Mouse (Mus musculus) myocyte (in vitro differentiated cells): Measurements from ENCODE around the gene Washc4.

Source experiments
- CEBPB ChIP-seq: IDR thresholded peaks from 2 replicates; pipeline ENCODE4 v1.6.1; 2011; ENCODE audit warnings: mild to moderate bottlenecking, moderate library complexity; ENCODE audit not compliant: poor library complexity, insufficient read depth, severe bottlenecking
- POLR2A ChIP-seq: IDR thresholded peaks from one replicate; pipeline ENCODE4 v1.6.1; 2011; ENCODE audit warnings: low read depth, mild to moderate bottlenecking, control low read depth, moderate library complexity; ENCODE audit not compliant: insufficient read length

DNA sequence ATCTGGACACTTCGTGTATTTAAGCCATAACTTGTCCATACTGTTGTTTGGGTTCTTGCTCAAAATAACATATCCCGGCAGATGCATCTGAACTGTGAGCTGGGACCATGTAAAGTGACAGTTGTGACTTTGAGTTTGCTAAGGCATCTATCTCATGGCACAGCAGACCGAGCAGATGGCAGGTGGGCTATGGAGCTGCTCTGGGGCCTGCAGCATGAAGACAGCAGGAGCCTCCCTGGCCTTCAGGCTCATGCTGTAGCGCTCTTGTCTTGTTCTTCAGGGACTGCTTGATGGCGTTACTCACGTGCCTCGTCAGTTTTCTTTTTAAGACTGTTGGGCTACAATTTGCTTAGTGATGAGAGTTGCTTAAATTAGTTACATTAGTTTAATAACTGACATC, 49.1 kb downstream of the Washc4 start:
- TF ChIP-seq POLR2A = no peak
- TF ChIP-seq CEBPB = no peak
